Mouse (Mus musculus): ENCODE results near the gene Pgpep1l. TPM values are rescaled to one million over a fixed set of nuclear protein-coding genes. Genes with fewer than 3 reads are reported as not detected.
"Not testable (repeated sequence)": the region's sequence is repeated elsewhere in the genome, so short reads cannot be mapped to it uniquely, and the experiment has no call there.

Pgpep1l gene
- polyA plus RNA-seq, 1 experiment: 2.2 TPM

DNA sequence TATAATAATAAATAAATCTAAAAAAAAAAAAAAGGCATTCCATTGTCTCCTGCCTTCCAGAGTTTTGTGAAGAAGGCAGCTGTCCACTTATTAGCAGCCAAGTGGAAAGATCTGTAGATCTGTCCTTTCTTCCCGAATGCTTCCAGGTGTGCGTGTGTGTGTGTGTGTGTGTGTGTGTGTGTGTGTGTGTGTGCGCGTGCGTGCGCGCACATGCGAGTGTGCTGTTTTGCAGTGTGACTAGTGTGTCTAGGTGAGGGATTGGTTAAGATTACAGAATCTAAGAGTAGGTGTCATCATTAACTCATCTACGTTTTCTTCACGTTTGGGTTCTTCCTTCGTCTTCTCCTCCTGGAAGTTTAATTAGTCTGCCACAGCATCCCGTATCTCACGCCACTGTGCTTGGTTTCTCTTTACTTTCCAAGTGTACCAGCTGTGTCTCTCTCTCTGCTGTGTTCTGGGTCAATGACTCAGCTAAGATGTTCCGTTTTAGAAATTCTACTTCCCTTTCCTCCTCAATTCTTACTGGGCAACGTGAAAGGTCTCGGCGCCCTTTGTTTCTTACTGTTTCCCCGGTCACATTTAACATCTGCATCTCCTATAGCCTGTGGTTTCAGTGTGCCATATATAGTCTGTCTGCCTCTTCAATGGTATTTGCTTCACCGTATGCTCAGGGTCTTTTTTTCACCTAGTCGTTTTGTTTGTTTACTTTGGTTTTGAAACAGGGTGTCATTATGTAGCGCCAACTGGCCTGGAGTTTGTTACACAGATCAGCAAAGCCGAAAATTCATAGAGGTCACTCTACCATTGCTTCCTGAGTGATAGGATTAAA, 18.5 kb upstream of the Pgpep1l start:
- no peak for DNase-seq (ENCODE audit: low spot score)

DNA sequence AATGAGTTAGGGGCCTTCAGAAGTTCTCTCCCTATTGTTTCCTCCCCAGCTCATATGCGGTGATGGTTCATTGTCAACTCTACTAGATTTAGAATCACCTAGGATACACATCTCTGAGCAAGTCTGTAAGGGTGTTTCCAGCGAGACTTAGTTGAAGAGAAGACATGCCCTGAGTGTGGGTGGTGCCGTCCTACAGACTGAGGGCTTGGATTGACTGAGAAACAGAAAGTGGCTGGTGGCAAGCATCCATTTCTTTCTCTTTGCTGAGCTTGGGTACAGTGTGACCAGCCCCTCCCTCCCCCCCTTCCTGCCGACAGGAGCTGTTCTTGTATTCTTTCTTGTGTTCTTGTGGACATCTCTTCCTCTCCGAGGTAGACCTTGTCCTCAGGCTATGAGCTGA, 17.3 kb upstream of the Pgpep1l start:
- DNase-seq (ENCODE audit: low spot score): no peak

DNA sequence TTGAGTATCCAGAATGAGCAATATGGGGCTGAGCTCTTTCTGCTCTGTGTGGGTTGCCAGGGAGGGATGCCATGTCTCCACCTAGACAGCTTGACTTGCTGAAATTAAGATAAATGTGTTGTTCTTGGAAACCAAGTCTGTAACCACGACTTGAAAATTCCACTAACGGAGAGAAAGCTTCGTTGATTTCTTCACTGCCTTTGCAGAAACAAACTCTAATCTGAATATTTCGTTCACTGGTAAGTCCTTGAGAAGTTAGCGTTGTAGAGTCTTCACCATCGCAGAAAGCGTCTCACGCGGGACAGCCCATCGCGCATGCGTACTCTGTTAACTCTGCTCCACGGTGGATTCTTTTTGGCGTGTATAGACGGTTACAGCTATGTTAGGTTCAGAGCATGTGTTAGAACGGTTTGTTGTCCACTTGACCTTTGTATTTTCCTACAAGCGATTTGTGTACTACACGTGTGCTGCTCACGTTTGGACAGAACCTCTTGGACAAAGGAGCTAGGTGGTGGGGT, 16.4 kb upstream of the Pgpep1l start:
- DNase-seq (ENCODE audit: low spot score): no peak

DNA sequence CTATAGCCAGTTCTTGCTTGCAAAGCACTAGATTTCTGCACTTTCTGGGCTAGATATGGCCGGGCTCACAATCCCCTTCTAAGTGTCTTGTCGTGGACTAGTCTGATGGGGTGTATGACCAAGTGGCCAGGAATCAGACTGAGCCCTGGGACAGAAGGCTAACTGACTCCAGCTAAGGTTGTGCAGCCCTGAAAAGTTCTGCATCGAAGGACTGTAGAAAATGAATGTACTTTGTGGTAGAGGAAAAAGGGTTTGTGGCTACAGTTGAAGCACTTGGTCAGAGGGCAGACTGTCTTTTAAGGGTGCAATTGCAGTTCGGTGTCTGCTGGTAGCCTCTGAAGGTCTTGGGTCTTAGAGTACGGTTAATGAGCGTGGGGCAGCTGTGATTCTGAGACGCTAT, 15.4 kb upstream of the Pgpep1l start:
- DNase-seq (ENCODE audit: low spot score): no peak

DNA sequence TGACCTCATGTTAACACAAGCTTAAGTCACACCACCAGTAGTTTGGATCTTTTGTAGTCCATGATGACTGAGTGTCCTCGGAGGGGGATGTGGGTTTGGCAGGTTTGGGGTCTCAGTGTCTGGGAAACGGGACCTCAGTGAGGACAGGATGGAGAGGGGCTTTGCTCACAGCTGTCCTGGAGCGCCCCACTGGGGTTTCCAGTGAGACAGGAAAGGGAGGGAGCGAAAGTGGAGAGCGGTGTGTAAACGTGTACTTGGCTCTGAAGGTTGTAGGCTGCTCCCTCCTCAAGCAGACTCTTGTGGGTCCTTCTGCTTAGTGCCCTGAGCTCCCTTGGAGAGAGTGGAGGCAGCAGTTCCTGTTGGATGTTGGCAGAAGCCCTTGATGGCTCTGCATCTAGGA, 14.9 kb upstream of the Pgpep1l start:
- DNase-seq (ENCODE audit: low spot score): no peak

DNA sequence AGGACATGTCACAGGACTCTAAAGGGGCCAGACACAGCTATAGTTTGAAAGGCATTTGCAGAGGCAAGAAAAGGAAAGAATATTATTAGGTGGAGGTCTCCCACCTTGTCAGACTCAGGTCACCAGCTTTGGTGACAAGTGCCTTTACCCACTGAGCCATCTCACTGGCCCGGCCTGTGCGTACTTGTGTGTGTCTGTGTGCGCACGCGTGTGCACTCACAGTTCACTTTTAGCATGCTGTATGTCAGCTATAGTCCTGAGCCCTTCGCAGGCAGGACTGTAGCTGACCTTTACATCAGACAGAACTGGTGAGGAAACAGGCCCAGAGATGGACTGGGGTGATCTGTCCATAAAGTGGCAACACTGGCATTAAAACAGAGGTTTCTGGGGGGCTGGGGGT, 14.4 kb upstream of the Pgpep1l start:
- DNase-seq (ENCODE audit: low spot score): no peak

DNA sequence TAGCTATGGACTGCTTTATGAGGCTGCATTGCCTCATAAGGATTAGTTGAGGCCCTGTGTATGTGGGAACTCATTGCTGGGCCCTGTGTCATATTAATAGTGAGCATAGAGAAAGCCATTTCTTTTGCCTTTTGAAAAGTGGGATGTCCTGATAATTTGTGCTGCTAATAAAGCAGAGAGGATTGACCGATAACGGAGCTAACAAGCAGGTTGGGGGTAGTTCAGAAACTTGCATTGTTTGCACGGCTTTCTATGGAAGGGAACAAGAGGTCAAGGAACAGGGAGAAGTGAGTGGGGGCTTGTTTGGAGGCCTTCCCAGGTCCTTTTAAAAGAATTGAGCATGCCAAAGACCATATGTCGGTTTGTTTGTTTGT, 13.9 kb upstream of the Pgpep1l start:
- no peak for DNase-seq (ENCODE audit: low spot score)

DNA sequence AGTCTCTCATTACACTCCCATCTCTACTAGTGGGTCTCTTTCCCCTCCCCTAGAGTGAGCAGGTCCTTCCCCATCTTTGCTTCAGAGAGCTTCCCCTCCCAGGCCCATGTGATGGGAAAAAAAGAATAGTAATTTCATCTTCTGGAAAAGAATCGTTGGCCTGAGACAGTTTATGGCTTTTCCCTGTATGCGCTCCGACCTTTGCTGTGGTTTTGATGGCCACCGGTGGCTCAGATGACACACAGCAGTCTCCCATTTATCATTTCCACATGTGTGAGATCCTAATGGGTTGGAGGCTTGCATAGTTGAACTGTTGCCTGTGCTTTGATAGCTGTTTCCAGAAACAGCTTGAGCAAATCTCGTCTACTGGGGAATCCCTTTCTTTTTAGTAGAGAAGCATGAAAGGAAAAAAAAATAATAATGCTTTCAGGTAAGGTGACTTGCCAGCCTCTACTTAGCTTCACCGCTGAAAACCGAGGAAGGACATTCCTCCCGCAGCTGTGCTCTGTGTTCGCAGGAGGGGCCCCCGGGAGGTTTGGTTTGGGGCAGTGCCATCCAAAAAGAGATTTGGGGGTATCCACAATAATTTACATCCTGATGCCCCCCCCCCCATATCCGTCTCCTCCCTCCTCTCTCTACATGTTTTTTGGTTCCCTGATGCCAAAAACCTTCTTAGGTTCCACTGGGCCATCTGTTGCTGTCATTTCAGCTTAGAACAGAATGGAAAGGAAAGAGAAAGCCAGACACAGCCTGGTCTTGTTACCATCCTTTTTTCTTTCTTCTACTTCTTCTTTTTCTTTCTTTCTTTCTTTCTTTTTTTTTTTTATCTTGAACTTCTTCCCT, 13.2 kb upstream of the Pgpep1l start:
- DNase-seq (ENCODE audit: low spot score): no peak

DNA sequence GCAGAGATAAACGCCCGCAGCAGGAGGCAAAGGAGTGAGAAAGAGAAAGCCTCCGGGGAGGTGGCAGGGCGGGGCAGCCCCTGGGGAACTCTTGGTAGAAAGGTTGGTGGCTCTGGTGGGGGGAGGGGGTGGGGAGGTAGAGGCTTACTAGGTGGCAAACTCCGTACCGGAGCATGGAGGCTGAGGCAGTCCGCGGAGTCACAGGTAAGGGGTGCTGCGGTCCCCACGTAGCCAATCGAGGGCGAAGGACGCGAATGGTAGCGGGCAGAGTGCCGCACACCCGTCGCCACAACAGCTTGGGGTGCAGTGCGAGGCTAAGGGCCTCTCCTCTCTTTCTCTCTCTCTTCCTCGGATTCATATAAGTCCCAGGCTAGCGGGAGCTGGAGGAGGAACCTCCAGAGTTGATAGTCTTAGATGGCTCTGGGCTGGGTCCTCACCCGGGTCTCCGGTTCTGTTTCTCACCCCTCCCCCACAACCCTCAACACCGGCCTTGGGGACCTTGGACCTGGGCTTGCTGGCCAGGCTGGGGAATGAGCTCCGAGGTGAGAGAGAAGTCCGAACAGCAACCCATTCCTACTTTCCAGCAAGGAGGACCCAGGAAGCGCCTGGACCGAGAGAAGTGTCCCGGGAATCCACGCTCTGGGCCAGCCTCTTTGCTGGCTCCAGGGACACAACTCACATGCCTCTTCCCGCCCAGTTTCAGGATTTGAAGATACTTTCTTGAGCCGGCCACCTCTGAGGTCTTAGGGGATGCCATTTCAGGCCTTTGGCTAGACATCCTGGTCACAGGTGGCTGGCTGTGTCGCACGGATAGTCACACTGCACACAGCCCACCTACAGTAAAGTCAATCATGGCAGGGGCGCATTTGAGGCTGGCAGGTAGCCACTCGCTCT, 12.1 kb upstream of the Pgpep1l start:
- no peak for DNase-seq (ENCODE audit: low spot score)

DNA sequence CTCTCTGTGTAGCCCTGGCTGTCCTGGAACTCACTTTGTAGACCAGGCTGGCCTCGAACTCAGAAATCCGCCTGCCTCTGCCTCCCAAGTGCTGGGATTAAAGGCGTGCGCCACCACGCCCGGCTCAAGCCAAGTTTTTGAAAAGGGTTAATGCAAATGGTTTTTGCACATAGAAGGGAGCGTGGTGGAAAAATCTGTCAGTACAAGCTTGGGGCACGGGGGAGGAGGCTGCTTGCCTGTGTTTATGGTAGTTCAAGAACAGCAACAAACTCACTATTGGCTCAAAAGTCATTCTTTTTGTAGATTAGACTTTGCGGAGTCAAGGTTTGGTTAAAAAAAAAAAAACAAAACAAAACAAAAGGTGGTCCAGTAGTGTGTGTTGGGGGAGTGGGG, 11.4 kb upstream of the Pgpep1l start:
- not testable (repeated sequence) for DNase-seq (ENCODE audit: low spot score)

DNA sequence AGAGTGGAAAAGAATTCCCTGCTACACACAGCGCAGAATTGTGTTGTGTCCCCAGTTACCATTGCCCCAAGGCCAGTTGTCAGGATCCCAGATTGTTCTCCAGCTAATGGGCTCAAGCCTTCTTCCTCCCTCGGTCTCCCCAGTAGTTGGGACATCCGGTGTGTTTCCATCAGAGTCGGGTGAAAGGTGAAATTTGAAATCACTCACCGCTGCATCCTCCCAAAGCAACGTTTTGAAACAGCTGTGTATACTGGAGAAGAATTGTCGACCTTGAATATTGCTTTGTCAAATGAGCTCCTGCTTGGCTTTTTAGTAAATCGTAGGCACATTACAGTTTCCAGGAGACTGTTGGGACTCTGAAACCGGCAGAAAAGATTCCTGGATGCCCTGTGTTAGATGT, 10.9 kb upstream of the Pgpep1l start:
- DNase-seq (ENCODE audit: low spot score): no peak

DNA sequence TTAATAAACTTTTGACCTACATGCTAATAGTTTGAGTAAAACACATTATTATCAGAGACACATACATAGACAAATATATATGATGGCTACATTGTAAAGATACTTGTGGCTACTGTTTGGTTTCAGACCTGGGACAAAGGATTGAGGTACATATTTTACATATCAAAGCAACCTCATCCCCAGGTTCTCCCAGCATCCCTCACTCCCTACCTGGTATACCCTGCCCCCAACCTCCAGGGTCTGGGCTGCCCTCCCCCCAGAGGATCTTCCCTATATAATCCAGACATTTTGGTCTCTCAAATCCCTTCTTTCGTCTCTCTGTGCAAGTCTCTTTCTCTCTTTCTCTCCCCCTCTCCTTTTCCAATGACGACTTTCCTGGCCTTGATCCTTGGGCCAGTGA, 10.2 kb upstream of the Pgpep1l start:
- no peak for DNase-seq (ENCODE audit: low spot score)

DNA sequence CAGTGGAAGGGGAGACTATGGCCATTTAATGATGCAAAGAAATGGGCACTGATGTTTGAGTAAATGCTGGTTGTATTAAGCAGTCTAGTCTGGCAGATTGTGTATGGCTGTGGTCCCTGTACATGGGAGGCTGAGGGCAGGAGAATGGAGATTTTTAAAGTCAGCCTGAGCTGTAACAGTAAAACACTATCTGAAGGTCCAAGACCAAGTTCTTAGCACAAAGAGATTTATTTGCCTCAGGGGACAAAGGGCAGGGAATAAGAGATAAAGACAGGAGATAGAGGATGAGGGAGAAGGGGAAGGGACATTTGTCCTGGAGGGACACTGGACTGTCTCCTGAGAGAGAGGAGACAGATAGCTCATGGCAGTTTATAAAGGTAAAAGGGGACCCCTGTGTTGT, 9.5 kb upstream of the Pgpep1l start, which contains the start of gene Fam169b:
Gene Fam169b, plus strand, starts transcription at position 325 of the 400 bp plus-strand sequence.
- no peak for DNase-seq (ENCODE audit: low spot score)

DNA sequence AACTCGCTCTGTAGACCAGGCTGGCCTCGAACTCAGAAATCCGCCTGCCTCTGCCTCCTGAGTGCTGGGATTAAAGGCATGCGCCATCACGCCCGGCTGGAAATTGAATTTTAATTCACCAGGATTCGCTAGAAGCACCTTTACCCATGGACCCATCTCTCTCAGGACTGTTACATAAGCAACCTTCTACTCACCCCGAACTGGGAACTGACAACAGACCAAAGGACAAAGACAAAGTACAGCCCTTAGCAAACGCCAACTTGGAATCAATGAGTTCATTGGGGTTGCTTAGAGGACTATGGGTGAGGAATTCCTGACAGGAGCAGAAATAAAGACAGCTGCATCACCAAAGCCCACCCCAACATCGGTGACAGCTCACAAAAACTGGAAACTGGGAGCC, 8.6 kb upstream of the Pgpep1l start:
- no peak for DNase-seq (ENCODE audit: low spot score)

DNA sequence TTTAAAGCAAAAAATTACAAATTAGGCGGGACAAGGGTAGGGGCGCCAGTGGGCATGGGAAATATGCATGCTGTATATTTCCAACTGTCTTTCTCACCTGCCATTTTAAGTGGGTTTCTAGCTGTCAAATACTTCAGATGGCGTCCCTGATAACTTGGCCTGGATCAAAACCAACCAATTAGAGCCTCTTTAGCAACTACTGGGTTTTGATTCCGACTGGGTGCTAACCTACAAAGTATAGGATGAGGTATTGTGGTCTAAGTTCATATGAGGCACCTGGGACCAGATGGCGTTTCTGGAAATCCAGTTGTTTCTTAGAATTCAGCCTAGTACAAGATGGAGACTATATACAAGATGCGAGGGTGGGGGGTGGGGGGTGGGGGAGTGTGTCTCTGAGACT, 7.8 kb upstream of the Pgpep1l start:
- no peak for DNase-seq (ENCODE audit: low spot score)

DNA sequence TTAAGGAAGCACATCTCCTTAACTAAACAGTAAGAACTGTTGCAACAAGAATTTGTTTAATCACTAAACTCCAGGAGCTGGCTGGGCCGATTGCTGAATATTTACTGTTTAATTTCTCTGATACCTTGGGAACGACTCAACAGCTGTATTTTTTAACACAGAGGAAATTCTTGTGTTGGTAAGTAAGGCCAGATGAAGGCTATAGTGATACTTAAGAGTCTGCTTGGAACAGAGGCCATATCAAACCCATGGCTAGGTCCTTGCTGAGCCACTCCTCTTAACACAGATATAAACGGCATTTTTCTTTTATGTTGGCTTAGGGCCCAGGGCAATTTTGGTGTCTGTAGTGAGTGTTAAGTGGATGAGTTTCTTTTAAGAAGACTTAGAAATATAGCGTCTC, 6.5 kb upstream of the Pgpep1l start:
- DNase-seq (ENCODE audit: low spot score): no peak

DNA sequence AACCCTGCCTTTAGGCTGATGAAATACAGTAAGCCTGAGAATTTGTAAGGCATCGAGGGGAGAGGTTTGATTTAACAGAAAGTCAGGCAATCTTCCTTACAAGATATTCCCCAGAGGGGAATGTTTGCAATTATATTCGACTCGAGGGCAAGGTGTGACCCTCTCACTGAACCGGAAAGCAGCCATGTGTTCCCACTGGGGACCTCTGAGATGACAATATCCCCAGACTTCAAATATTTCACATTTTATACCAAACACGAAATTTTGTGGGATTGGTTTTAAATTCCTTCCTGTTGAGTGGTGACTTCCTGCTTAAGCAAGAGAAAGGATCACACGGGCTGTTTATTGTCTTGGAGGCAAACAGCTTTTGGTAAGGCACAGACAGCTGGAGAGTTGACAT, 2.7 kb upstream of the Pgpep1l start:
- DNase-seq (ENCODE audit: low spot score): no peak

DNA sequence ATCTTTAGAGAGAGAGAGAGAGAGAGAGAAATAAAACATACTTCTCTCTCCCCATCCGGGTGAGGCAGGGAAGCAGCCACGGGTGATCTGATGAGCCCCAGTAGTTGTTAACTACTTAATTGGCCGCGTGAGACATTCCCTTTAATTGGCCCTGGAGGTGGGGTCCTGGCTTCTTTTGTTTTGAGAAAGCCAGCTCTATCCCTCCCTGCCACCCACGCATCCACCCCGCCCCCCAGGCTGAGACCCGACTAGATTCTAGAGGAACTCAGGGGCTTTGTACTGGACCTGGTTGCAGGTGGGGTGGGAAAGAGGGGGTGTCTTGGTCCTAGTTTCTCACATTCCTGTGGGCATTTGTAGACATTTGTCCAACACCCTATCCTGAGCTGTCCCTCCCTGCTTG, 1.4 kb upstream of the Pgpep1l start:
- DNase-seq (ENCODE audit: low spot score): no peak

DNA sequence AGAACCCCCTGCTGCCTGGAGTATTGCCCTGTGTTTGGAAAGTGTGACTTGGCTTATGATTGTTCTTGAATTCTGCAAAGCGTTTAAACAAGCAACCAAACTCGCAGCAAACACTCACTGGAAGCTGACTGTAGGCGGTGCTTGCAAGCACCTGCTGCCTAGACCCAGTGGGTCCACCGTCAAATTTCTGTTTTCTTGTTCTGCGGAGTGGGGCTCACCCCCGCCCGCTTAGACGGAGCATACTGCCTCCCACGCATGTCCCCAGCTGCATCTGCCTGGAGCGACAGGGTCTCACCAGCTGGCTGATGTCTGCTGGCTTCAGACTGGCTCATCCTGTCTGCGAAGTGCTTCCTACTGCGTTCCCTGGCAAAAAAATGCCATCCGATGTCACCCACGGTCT, 498 bp upstream of the Pgpep1l start:
- no peak for DNase-seq (ENCODE audit: low spot score)

DNA sequence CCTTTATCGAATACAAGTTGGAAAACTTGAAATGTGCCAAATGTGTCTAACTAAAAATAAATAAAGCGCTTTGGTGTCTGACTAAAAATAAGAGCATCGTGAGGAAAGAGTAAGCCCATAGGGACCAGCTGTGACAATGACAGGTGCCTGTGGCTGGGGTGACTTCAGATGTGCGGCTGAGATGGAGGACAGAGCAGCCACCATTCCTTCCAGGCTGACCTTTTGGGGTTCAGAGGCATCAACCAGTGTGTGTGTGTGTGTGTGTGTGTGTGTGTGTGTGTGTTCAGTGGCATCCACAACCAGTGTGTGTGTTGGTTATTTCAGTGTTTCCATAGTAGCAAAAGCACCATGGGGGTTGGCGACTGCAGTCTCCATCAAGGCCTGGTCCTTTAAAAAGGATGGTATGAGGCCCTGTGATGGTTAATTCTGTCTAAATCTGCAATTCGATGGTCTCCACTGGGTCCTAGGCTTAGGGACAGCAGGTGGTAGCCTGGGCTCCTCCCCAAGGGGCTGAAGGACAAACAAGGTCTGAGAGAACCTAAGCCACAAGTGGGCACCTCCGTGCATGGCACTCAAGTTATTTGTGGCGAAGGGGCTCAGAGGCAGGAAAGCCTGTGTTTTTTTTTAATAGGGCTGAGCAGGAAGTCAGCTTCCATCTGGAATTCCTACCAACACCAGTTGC, 546 bp downstream of the Pgpep1l start:
- DNase-seq (ENCODE audit: low spot score): no peak

DNA sequence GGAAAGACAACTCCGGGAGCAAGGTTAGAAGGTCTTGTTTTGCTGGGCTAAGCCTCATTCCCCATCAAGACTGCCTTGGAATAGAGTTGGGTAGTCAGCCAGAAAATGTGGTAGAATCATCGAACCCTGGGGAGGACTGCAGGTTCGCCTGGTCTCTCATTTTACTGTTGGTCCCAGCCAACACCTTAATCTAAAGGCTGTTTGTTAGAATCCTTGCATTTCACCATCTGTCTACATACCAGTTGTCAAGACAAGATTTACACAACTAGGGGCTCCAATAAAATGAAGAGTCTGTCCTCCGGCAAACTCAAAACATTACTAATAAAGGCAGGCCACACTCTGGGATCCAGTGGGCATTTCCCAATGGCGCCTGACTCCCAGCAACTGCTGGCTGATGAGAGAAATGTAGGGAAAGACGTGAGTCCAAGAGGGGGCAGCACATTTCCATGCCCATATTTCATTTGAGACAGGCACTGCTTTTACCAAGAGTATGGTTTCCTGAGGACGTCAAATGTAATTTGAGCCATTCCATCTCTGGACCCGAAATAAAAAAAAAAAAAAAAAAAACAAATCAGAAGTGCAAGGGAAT, 1.3 kb downstream of the Pgpep1l start:
- DNase-seq (ENCODE audit: low spot score): no peak
